Mouse (Mus musculus) liver, adult 2 months (tissue): ENCODE measurements at regions not wholly inside any gene's neighbourhood (a gene's known extent, or its start where the extent isn't known, plus 50 kb on each side); places are given as distances from the start of the nearest gene placed in this dataset.

ENCODE experiments used
- DNase-seq: peaks from one replicate; pipeline ENCODE4 v3.0.0-alpha.2; 2011; ENCODE audit warnings: low read depth, low spot score; ENCODE audit errors: extremely low read depth
- H3K27ac ChIP-seq: fragments of 200-500 bp; replicated peaks from 2 replicates; pipeline ENCODE4 v1.5.1; 2012; ENCODE audit warnings: low read depth, mild to moderate bottlenecking, control low read depth, inconsistent platforms, low read length; ENCODE audit not compliant: insufficient read depth
- H3K27me3 ChIP-seq: fragments of 200-500 bp; 2 replicates; pipeline ENCODE4 v1.6.1; 2012; ENCODE audit warnings: mild to moderate bottlenecking, moderate library complexity, low read length, inconsistent platforms; ENCODE audit not compliant: control insufficient read depth, insufficient read depth
- H3K36me3 ChIP-seq: fragments of 200-500 bp; 2 replicates; pipeline ENCODE4 v1.6.1; 2012; ENCODE audit warnings: low read length, inconsistent platforms; ENCODE audit not compliant: control insufficient read depth, insufficient read depth
- H3K4me1 ChIP-seq: fragments of 200-500 bp; 2 replicates; pipeline ENCODE4 v1.6.1; 2011; ENCODE audit warnings: low read length; ENCODE audit not compliant: control insufficient read depth, insufficient read depth
- H3K4me3 ChIP-seq: fragments of 200-500 bp; 2 replicates; pipeline ENCODE4 v1.5.1; 2011; ENCODE audit warnings: low read depth, mild to moderate bottlenecking, control low read depth, low read length, moderate library complexity; ENCODE audit not compliant: insufficient read depth
- H3K79me2 ChIP-seq: fragments of 200-500 bp; 2 replicates; pipeline ENCODE4 v1.6.1; 2012; ENCODE audit warnings: inconsistent platforms, mild to moderate bottlenecking, low read length, moderate library complexity; ENCODE audit not compliant: control insufficient read depth, insufficient read depth
- H3K9ac ChIP-seq: fragments of 200-500 bp; 2 replicates; pipeline ENCODE4 v1.6.1; 2012; ENCODE audit warnings: low read depth, mild to moderate bottlenecking, control low read depth, inconsistent platforms, low read length
- CTCF ChIP-seq: fragments of 200-500 bp; IDR thresholded peaks from 2 replicates; pipeline ENCODE4 v1.5.1; 2011; ENCODE audit warnings: low read depth, low read length, control low read depth
- POLR2A ChIP-seq: fragments of 200-500 bp; IDR thresholded peaks from 2 replicates; pipeline ENCODE4 v1.6.1; 2011; ENCODE audit warnings: low read length, control low read depth; ENCODE audit not compliant: insufficient read depth; ENCODE audit errors: extremely low read depth
- WGBS: fragments of 180-500 bp; shearing (Covaris S2); methylation state at CpG from one replicate; pipeline ENCODE4 v1.1.7; 2018; 5-methylcytosine and 5-hydroxymethylcytosine counted together

DNA sequence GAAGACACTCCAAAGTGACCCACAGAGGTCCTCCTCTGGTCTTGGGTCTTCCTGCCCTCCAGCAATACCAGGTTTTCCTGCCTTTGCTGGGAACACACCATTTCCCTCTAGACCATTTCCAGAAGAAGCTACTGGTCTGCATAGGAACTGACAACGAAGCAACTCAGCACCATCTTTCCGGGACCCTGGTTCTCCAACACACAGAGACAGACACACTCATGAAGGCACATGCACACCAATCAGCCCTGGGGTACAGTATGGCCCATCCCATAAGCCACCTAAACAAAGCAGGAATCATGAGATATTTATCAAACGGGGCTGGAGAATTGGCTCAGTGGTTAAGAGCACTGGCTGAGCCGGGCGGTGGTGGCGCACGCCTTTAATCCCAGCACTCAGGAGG is 80.4 kb upstream of the Calm2 start:
- no peak overlapping the region for H3K9ac ChIP-seq
- H3K27me3 ChIP-seq: no peaks in the 10 kb centered on the region
- H3K36me3 ChIP-seq: no peaks in the 10 kb centered on the region
- no peak overlapping the region for H3K27ac ChIP-seq
- TF ChIP-seq POLR2A (no peak), CTCF (no peak)
- peaks cover 9% of the 10 kb centered on the region for H3K4me1 ChIP-seq
- 92% methylated on average over 7 of the region's 7 CpGs for WGBS
- no peak for DNase-seq
- H3K79me2 ChIP-seq: no peaks in the 10 kb centered on the region
- H3K4me3 ChIP-seq: no peak overlapping the region

DNA sequence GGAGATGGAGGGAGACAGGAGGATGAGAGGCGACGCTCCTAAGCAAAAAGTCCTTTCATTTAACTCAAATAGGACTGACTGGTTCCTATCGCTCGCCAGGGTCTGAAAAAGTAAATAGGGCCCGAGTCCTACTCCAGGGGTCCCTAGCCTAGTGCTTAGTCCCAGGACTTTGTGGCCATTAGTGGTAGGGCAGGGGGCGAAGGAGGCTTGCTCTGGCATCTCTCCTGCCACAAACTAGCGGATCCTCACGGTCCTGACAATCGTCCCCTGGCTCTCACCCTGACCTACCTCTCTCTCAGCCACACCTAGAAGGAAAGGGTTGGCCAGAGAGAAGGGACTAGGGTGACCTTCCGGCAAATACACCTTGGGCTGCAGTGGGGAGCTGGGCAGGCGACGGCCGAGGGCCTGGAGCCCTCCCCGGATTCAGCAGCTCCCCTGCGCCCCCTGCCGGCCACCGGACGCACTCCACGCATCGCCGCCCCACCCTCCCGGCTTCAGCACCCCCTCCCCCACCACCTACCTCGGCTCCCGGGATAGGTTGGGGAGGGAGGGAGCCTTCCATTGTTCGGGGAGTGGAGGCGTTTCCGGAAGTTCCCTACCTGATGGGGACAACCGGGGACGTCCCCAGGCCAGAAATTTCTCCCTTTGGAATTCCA is 83.6 kb upstream of the Calm2 start:
- TF ChIP-seq POLR2A (no peak), CTCF (peak; percentile 81)
- H3K27me3 ChIP-seq: no peaks in the 10 kb centered on the region
- WGBS: 22% methylated on average over 28 of the region's 29 CpGs

DNA sequence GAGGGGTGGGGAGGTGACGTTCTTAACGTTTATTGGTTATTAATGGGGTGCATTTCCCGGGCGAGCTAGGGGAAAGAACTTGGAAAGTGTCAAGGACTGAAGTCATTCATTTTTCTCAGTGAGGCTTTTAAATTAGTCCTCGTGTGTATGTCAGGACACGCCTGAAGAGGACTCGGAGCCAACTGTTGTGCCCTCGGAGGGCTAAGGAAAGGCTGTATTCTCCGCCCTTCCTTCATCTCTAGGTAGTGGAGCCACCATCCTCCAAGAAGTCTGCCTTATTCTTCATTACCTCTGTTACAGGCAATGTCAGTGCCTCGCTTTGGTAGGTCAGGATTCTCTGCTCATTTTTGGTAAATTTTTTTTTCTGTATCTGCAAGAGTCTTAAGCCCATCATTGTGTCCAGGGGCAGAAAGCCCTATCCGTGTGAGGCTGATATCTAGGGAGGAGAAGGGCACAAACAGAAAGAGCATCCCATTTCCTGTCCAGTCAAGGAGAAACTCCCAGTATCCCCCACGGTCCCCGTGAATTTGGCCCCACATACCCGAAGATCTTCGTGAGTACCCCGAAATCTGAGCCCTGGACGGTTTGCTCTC is 84.2 kb upstream of the Calm2 start:
- no peaks in the 10 kb centered on the region for H3K27me3 ChIP-seq
- H3K4me1 ChIP-seq: peaks cover 9% of the 10 kb centered on the region
- no peak overlapping the region for H3K9ac ChIP-seq
- no peak for TF ChIP-seq CTCF
- TF ChIP-seq POLR2A: no peak
- H3K27ac ChIP-seq: peak overlapping the region; percentile 58
- H3K4me3 ChIP-seq: peak overlapping the region; percentile 34
- no peaks in the 10 kb centered on the region for H3K36me3 ChIP-seq
- no peaks in the 10 kb centered on the region for H3K79me2 ChIP-seq
- peak; percentile 0 for DNase-seq
- WGBS: 9% methylated on average over 17 of the region's 17 CpGs

More for the DNA sequence above, 83.6 kb upstream of the Calm2 start:
- peak overlapping the region; percentile 58 for H3K27ac ChIP-seq
- H3K36me3 ChIP-seq: no peaks in the 10 kb centered on the region
- peak overlapping the region; percentile 34 for H3K4me3 ChIP-seq
- H3K4me1 ChIP-seq: peaks cover 9% of the 10 kb centered on the region
- DNase-seq: peak; percentile 15
- no peaks in the 10 kb centered on the region for H3K79me2 ChIP-seq
- H3K9ac ChIP-seq: peak overlapping the region; percentile 54; the same call in 1 of the 2 replicates

DNA sequence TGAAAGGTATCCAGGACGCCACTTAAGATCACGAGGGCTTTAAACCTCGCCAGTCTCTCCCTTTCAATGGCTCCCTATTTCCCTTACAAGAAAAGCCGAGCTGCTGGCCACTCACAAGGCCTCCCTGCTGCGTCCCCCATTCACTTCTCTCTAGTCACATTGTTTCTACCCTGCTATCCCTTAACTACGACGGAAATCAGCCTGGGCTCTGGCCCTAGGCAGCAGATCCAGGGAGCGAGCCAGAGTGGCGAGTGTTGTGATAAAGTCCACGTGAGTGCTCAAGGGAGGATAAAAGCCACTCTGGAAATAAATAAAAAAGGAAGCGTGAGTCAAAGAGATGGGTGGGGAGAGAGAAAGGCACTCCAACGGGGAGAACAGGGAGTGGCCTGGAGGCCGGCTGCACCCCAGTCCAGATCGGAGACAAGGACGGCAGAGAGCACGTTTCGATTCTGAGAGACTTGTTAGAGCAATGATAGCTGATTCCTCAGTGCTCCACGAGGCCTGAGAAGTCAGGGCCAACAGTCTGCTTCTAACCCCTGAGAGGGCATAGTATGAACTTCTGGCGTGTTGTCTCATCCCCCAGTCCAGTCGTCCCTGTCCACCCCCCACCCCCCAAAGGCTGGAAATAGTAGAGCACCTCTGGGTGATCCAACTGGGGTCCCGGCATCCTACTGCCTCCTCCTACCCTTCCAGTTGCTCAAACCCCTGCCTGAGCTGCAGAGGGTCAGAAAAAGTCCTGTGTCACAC is 84.8 kb upstream of the Calm2 start:
- Histone ChIP-seq H3K4me1 (peaks cover 9% of the 10 kb centered on the region), H3K36me3 (no peaks in the 10 kb centered on the region), H3K27ac (peak overlapping the region; percentile 60), H3K79me2 (no peaks in the 10 kb centered on the region), H3K9ac (peak overlapping the region; percentile 9), H3K4me3 (no peak overlapping the region), H3K27me3 (no peaks in the 10 kb centered on the region)
- TF ChIP-seq CTCF: no peak
- TF ChIP-seq POLR2A: 0 out of 2 replicates have a peak, but pooled peaks have one; percentile 19
- DNase-seq: peak; percentile 62
- 9% methylated on average over 21 of the region's 21 CpGs for WGBS

DNA sequence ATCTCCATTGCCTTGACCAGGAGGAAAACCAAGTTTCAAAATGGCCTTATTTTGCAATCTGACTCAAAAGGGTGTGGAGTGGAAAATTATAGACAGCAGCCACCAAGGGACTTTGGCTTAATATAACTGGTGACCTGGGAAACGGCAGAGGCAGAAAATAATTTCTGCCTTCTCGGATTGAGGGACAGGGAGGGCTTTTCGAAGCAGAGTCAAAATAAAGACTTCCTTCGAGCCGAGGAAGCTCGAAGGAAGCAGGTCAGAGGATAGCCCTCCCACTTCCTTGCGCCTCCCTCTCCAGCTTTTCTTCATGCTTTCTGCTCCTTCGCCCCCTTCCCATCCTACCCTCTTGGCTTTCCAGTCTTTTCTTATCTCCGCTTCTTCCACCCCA is 85.4 kb upstream of the Calm2 start:
- DNase-seq: peak; percentile 22
- no peaks in the 10 kb centered on the region for H3K27me3 ChIP-seq
- TF ChIP-seq POLR2A (no peak), CTCF (no peak)
- H3K36me3 ChIP-seq: no peaks in the 10 kb centered on the region
- H3K27ac ChIP-seq: peak overlapping the region; percentile 60
- H3K4me1 ChIP-seq: peaks cover 9% of the 10 kb centered on the region
- no peaks in the 10 kb centered on the region for H3K79me2 ChIP-seq
- H3K9ac ChIP-seq: peak overlapping the region; percentile 9
- H3K4me3 ChIP-seq: no peak overlapping the region
- 39% methylated on average over 9 of the region's 9 CpGs for WGBS

DNA sequence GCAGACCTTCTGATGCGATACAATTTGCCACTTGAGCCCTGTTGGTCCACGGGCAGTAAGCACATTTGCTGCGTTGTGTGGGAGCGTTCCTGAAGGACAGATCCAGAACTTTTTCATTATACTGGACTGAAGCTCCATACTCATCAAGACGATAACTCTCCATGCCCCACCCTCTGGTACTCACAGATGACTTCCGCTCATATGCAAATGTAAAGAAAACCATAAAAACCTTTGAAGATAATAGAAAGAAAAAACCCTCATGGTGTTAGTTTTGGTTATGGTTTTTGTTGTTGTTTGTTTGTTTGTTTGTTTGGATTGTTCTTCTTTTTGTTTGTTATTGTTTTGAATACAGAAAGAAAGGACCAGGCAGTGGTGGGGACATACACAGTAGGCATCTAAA is 86.0 kb upstream of the Calm2 start:
- no peaks in the 10 kb centered on the region for H3K27me3 ChIP-seq
- peaks cover 9% of the 10 kb centered on the region for H3K4me1 ChIP-seq
- TF ChIP-seq POLR2A (no peak), CTCF (no peak)
- DNase-seq: no peak
- no peaks in the 10 kb centered on the region for H3K79me2 ChIP-seq
- H3K9ac ChIP-seq: no peak overlapping the region
- no peak overlapping the region for H3K4me3 ChIP-seq
- H3K27ac ChIP-seq: no peak overlapping the region
- WGBS: 62% methylated on average over 6 of the region's 6 CpGs
- no peaks in the 10 kb centered on the region for H3K36me3 ChIP-seq
